Mouse (Mus musculus) adrenal gland, postnatal 0 days (tissue): Measurements from ENCODE around the gene Serpina1e. TPM values are rescaled to one million over a fixed set of nuclear protein-coding genes. Genes with fewer than 3 reads are reported as not detected.

Experiments
- polyA plus RNA-seq: library from polyadenylated mRNA; unstranded; fragments of >200 nt; fragmentation: Nextera tagmentation; extraction: Ambion mirVana; gene quantifications from 2 replicates; pipeline ENCODE4 v1.2.1, GENCODE M21; 2015

The Serpina1e gene
- polyA plus RNA-seq = 102 and 144 TPM in 2 replicates

GRCm38 (mm10) chr12:103958798-103959197, at the start of gene Serpina1e:
TSS of gene Serpina1e (minus strand) at chr12:103958975.

GRCm38 (mm10) chr12:103989857-103990256, 31.1 kb upstream of the Serpina1e start, which contains the start of gene Serpina11:
TSS of gene Serpina11 (minus strand) at chr12:103989957.

GRCm38 (mm10) chr12:103904837-103905340, 53.9 kb downstream of the Serpina1e start, which contains the start of gene Serpina1c:
TSS of gene Serpina1c (minus strand) at chr12:103904887.

Other genes with a start within 250 kb of the Serpina1e start
- 59.0 and 87.8 TPM in 2 replicates for gene Serpina1d, start 185.4 kb downstream of the Serpina1e start, polyA plus RNA-seq
- gene Serpina1b, start 128.6 kb downstream of the Serpina1e start, polyA plus RNA-seq = 70.9 and 103 TPM in 2 replicates
- 65.9 and 92.8 TPM in 2 replicates for gene Serpina1a, start 95.4 kb downstream of the Serpina1e start, polyA plus RNA-seq
- gene Serpina1c, start 54.1 kb downstream of the Serpina1e start, polyA plus RNA-seq = 28.3 and 41.0 TPM in 2 replicates
- gene Serpina11, start 31.0 kb upstream of the Serpina1e start, polyA plus RNA-seq = 5.1 and 6.6 TPM in 2 replicates
- 0.12 TPM in 1 of 2 replicates, not detected in the other for gene Serpina9, start 54.8 kb upstream of the Serpina1e start, polyA plus RNA-seq
- gene Serpina12, start 85.5 kb upstream of the Serpina1e start, polyA plus RNA-seq = not detected in 2 replicates
- 0.08 and 0.23 TPM in 2 replicates for gene Serpina5, start 142.1 kb upstream of the Serpina1e start, polyA plus RNA-seq
- not detected in 2 replicates for gene Serpina3a, start 153.7 kb upstream of the Serpina1e start, polyA plus RNA-seq
- not detected in 2 replicates for gene Serpina3b, start 169.0 kb upstream of the Serpina1e start, polyA plus RNA-seq
- gene Serpina3c, start 194.9 kb upstream of the Serpina1e start, polyA plus RNA-seq = 1.5 and 1.9 TPM in 2 replicates